Mouse (Mus musculus): ENCODE data around the gene Pde8b.

DNA sequence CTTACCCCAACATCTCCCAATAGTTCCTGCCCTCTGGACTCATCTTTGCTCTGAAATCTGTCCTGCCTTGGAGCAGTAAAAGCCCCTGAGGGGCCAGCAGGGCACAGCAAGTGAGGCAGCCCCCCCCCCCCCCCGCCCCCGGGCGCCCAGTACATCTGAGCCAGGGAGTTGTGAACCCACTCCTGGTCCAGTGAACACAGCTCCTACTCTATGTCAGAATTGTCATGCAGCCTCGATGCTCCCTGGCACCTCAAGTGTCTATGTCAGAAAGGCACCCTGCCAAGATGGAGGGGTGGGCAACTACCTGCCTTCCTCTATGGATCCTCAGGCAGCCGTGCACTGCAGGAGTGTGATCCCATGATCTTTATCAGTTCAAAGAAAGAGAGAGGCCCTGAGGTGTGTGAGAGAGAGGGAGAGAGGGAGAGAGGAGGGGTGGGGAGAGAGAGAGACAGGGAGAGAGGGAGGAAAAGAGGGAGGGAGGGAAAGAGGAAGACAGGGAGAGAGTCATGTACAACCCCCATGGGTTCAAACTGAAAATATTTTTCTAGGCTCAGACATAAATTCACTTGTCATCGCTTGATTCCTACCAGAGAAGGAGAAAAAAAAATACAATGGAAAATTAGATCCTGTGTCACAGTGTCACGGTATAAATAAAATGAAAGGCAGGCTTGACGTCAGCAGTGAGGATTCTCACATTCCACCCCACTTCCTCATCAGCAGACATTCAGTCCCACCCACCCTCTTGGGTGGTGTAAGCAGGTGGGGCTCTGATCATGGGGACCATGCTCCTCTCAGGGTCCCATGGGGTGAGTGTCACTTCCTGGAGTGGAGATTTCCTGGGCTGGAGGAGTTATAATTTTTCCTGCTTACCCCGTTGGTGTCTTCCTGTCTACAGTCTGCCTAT lies 11.0 kb upstream of the Pde8b start:
- TF ChIP-seq POLR2A (IDR thresholded peaks at IDR 0.05; ENCODE audit: insufficient read depth, low read length), result no peak
- TF ChIP-seq EP300 (IDR thresholded peaks at IDR 0.05; ENCODE audit: insufficient read depth, low read depth, low read length), result no peak

Measured in ES-Bruce4 (cell line).